Mouse (Mus musculus) forebrain, embryonic 10.5 days (tissue): Measurements from ENCODE around the gene Dlgap1. TPM values are rescaled to one million over a fixed set of nuclear protein-coding genes. Genes with fewer than 3 reads are reported as not detected.

Source experiments
- DNase-seq: peaks from one replicate; pipeline ENCODE4 v3.0.0-alpha.2; 2017; ENCODE audit warnings: low spot score; ENCODE audit errors: extremely low spot score
- H3K27ac ChIP-seq: fragments of 300-500 bp; sonication (generic); 2 replicates; pipeline ENCODE4 v1.5.1; 2016; ENCODE audit warnings: mild to moderate bottlenecking
- H3K27me3 ChIP-seq: fragments of 300-500 bp; sonication (generic); 2 replicates; pipeline ENCODE4 v1.6.1; 2016; ENCODE audit warnings: mild to moderate bottlenecking; ENCODE audit not compliant: poor library complexity, severe bottlenecking
- H3K36me3 ChIP-seq: fragments of 300-500 bp; sonication (generic); replicated peaks from 2 replicates; pipeline ENCODE4 v1.6.1; 2016; ENCODE audit warnings: mild to moderate bottlenecking, moderate library complexity
- H3K4me1 ChIP-seq: fragments of 300-500 bp; sonication (generic); 2 replicates; pipeline ENCODE4 v1.6.1; 2016
- H3K4me3 ChIP-seq: fragments of 300-500 bp; sonication (generic); 2 replicates; pipeline ENCODE4 v1.5.1; 2016; ENCODE audit warnings: mild to moderate bottlenecking, moderate library complexity
- H3K9me3 ChIP-seq: fragments of 300-500 bp; sonication (generic); 2 replicates; pipeline ENCODE4 v1.6.1; 2016; ENCODE audit warnings: mild to moderate bottlenecking, moderate library complexity
- WGBS: fragments of 180-500 bp; shearing (Covaris S2); methylation state at CpG from one replicate; pipeline ENCODE4 v1.1.7; 2016; 5-methylcytosine and 5-hydroxymethylcytosine counted together
- polyA plus RNA-seq: library from polyadenylated mRNA; unstranded; fragments of >200 nt; fragmentation: Nextera tagmentation; extraction: Ambion mirVana; gene quantifications from 2 replicates; pipeline ENCODE4 v1.2.1, GENCODE M21; 2016

Gene Dlgap1
- polyA plus RNA-seq, 1 experiment from 2014 or later, result 0.82 TPM

DNA sequence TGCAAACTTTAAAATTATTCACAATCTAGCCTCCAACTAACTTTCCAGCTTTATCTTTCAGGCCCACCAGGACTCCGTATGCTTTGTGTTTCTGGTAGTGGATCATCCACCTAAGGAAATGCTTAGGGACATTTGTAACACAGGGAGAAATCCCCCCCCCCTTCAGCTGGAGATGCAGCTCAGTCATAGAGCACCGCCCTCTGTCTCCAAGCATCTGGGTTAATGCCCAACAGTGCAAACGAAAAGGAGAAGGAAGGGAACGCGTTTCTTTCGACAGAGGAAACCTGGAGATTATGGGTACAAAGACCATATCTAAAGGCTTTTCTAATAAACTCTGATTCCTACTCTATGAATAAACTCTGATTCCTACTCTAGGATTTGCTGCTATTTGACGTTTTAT lies 517.4 kb downstream of the Dlgap1 start:
- Histone ChIP-seq H3K4me1 (no peaks in the 10 kb centered on the region), H3K4me3 (no peak overlapping the region), H3K27ac (no peak overlapping the region), H3K9me3 (no peaks in the 10 kb centered on the region), H3K36me3 (no peaks in the 10 kb centered on the region), H3K27me3 (no peaks in the 10 kb centered on the region)
- DNase-seq, result no peak
- WGBS, result 90% methylated on average over 7 of the region's 7 CpGs

DNA sequence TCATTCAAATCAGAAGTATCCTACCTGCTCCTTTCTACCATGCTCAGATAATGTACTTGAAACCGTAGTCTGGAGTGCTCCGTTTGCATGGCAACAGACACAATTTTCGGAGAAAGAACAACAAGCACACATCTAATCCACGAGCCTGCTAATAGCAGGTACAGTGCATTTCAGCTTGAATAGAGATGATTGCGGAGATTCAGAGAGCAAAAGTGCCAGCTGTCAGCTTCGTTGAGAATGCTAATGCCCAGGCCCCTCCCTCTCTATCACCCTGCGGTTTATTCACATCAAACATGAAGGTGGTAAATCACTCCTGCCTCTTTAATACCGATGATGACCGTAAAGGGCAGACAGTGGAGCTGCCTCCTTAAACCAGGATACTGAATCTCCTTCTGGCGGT lies 518.0 kb downstream of the Dlgap1 start:
- Histone ChIP-seq H3K9me3 (no peaks in the 10 kb centered on the region), H3K4me1 (no peaks in the 10 kb centered on the region), H3K36me3 (no peaks in the 10 kb centered on the region), H3K27me3 (no peaks in the 10 kb centered on the region), H3K4me3 (no peak overlapping the region), H3K27ac (no peak overlapping the region)
- WGBS, result 90% methylated on average over 10 of the region's 10 CpGs
- DNase-seq, result no peak

DNA sequence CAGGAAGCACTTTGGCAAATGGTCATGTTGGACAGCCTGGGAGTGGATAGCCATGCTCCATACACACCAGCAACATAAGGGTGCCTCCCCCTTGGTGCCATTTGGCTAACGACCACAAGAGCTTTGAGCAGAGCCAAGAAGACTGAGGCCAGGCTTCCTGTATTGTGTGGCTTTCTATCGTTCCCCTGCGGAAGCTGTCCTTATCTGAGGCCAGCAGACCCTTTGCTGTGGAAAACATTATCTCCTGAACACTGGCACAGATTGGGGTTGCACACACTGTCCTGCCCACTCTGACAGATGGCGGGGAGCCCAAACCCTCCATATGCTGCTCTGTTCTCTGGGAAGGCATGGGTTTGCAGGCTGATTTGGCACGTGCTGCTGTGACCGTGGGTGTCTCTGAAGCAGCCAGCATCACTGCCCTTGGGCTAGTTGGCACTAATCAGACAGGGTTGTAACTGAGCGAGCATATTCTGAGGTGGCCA lies 520.0 kb downstream of the Dlgap1 start:
- Histone ChIP-seq H3K9me3 (no peaks in the 10 kb centered on the region), H3K4me1 (no peaks in the 10 kb centered on the region), H3K27me3 (no peaks in the 10 kb centered on the region), H3K36me3 (no peaks in the 10 kb centered on the region), H3K27ac (no peak overlapping the region), H3K4me3 (no peak overlapping the region)
- WGBS, result 86% methylated on average over 7 of the region's 7 CpGs
- DNase-seq, result no peak

DNA sequence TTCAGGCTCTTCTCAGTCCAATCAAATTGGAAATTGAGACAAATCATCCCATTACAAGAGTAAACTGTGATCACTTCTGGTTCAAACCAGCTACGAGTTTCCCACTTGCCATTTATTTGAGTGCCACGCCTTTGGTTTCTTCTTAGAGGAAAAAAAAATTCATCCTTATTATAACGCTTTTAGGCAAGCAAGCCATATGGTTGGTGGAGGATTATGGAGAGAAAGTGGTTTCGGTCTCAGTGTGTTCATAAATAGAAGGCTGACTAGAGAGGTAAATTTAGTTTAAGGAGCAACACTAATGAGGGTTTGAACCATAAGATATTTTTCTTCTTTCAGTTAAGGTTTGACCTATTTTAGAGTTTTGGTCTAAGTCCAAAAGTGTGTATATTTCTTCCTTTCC lies 522.7 kb downstream of the Dlgap1 start:
- no peaks in the 10 kb centered on the region for H3K9me3 ChIP-seq
- WGBS, result 95% methylated on average over 4 of the region's 4 CpGs
- DNase-seq, result no peak
- H3K27me3 ChIP-seq, result no peaks in the 10 kb centered on the region
- no peak overlapping the region for H3K4me3 ChIP-seq
- H3K27ac ChIP-seq, result no peak overlapping the region
- no peaks in the 10 kb centered on the region for H3K36me3 ChIP-seq
- H3K4me1 ChIP-seq, result no peaks in the 10 kb centered on the region

DNA sequence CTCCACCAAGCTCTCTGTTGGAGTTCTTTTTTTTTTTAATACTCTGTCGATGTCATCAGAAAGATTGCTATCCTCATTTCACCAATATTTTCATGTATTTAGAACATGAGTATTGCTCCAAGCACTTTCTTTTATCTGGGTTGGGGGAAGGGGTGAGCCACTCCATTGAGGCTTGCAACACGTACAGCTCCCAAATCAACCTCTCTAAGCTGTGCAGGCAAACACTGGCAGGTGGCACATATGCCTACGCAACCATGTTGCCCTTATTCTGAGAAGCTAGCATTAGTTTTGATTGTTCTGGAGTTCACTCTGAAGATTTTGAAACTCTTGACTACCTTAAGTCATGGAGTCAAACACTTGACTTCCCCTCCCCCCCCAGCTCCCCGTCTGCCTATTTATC lies 525.5 kb downstream of the Dlgap1 start:
- Histone ChIP-seq H3K4me1 (no peaks in the 10 kb centered on the region), H3K4me3 (no peak overlapping the region), H3K36me3 (no peaks in the 10 kb centered on the region), H3K9me3 (no peaks in the 10 kb centered on the region), H3K27me3 (no peaks in the 10 kb centered on the region), H3K27ac (no peak overlapping the region)
- 92% methylated on average over 4 of the region's 4 CpGs for WGBS
- DNase-seq, result no peak

DNA sequence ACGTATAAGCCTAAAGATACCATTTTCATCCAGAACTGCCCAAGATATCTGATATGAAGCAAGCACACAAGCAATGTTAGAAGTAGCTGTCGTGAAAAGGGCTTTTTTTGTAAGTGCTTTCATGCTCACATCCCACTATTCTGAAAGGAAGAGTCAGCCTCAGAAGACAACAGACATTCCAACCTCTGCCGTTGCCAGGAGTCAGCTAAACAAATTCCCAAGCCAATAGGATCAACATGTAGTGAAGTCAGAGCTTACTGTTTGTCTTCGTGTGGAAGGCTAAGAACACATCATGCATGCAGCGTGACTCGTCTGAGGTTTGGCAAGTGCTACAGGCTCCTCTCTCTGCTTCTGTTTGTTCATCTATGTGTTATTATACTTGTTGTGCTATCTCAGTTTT lies 529.4 kb downstream of the Dlgap1 start:
- 82% methylated on average over 6 of the region's 6 CpGs for WGBS
- H3K9me3 ChIP-seq, result no peaks in the 10 kb centered on the region
- DNase-seq, result no peak

DNA sequence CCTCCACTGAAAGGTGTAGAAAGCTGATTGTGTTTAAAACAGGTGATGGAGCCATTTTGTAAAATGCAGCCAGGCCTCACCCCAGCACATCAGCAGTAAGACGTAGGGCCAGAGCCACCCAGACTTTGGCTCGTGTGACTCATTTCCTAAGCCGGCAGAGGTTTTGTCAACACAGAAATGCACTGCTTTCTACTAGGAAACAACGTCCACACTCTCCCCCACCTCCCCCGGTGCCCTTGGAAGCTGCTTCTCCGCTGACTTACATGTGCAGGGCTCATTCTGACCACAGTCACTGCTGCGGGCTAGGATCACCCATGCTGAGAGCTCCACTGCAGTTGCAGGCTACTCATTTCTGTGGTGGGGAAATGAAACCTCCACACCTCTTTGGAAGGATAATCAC lies 533.1 kb downstream of the Dlgap1 start:
- 70% methylated on average over 7 of the region's 7 CpGs for WGBS
- no peak for DNase-seq
- Histone ChIP-seq H3K4me3 (no peak overlapping the region), H3K4me1 (no peaks in the 10 kb centered on the region), H3K27ac (no peak overlapping the region), H3K27me3 (no peaks in the 10 kb centered on the region), H3K36me3 (no peaks in the 10 kb centered on the region), H3K9me3 (no peaks in the 10 kb centered on the region)

More for the DNA sequence above, 529.4 kb downstream of the Dlgap1 start:
- Histone ChIP-seq H3K4me3 (no peak overlapping the region), H3K27ac (no peak overlapping the region), H3K36me3 (no peaks in the 10 kb centered on the region), H3K4me1 (no peaks in the 10 kb centered on the region), H3K27me3 (no peaks in the 10 kb centered on the region)

DNA sequence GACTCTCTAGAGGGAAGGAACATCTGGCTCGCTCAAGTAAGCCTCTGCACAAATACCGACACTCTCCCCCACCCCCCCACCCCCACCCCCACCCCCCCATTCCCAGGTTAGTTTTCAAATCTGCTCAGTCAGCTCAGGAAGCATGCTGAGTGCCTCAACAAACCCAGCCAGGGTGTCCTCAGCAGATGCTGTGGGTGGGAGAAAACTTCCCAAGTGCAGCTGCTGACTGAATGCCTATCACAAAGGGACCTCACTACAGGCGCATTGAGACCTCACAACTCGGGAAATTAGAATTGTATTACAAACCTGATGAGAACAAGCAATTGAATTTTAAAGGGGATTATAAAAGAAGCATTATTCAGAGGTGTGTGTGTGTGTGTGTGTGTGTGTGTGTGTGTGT lies 538.9 kb downstream of the Dlgap1 start:
- WGBS, result 54% methylated on average over 4 of the region's 4 CpGs
- H3K36me3 ChIP-seq, result no peaks in the 10 kb centered on the region
- H3K9me3 ChIP-seq, result no peaks in the 10 kb centered on the region
- no peak overlapping the region for H3K4me3 ChIP-seq
- H3K27ac ChIP-seq, result no peak overlapping the region
- H3K27me3 ChIP-seq, result no peaks in the 10 kb centered on the region
- no peak for DNase-seq
- H3K4me1 ChIP-seq, result peaks cover 14% of the 10 kb centered on the region

DNA sequence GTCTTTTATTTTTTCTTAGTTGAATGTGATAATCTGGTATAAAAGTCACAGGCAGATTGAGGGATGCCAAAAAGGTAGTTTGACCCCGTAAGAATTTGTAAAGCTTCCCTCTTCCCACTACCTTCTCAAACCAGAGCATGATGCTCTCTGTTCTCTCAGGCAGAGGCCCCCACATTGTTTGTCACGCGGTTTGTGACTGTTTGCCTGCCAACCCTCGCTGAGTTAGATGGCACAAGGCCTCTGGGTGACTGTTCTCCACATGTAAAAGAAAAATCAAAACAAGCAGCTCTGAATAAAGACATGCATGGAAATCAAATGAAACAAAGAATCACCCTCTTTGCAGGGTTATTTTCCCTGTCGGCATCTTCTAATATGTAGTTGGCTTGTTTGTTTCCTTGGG lies 541.6 kb downstream of the Dlgap1 start:
- H3K27me3 ChIP-seq, result no peaks in the 10 kb centered on the region
- no peak overlapping the region for H3K27ac ChIP-seq
- H3K4me1 ChIP-seq, result peaks cover 14% of the 10 kb centered on the region
- H3K9me3 ChIP-seq, result no peaks in the 10 kb centered on the region
- WGBS, result 89% methylated on average over 5 of the region's 5 CpGs
- no peak overlapping the region for H3K4me3 ChIP-seq
- no peaks in the 10 kb centered on the region for H3K36me3 ChIP-seq
- no peak for DNase-seq

DNA sequence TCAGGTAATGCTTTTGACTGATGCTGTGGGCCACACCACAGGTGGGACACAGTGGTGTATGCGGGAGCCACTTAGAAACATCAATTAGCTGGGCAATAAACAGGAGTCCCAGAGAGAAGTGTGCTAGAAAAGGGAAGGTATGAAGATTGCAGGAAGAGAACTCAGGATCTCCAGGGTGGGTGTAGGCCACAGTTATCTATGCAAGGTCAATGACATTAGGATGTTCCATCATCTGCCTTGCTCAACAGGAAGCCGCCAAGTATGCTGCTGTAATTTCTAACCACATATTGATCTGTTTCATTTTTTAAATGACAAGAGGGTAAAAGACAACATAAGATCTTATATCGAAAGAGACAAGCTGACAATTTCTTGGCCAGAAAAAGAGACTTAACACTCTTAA lies 542.5 kb downstream of the Dlgap1 start:
- Histone ChIP-seq H3K9me3 (no peaks in the 10 kb centered on the region), H3K27ac (no peak overlapping the region), H3K27me3 (no peaks in the 10 kb centered on the region), H3K4me1 (peaks cover 14% of the 10 kb centered on the region), H3K4me3 (no peak overlapping the region), H3K36me3 (no peaks in the 10 kb centered on the region)
- WGBS, result 94% methylated on average over 3 of the region's 3 CpGs
- DNase-seq, result no peak

DNA sequence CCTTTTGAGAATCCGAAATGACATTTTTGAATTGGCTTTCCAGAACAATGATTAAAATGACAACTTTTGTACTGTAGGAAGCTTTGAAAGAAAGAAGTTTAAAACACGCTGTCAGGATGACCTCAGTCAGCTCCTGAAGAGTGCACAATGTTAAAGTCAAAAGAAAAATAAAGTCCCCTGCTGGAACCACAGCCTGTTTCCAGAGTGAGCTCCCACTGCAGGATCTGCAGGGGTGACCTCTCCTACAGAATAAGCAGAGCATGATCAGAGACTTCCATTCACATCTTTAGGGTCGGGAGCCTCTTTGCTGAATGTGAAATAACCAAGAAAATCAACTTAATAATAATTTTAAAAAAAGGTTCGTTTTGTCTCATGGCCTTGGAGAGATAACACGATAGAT lies 544.9 kb downstream of the Dlgap1 start:
- WGBS, result 89% methylated on average over 5 of the region's 5 CpGs
- H3K4me1 ChIP-seq, result no peaks in the 10 kb centered on the region
- no peak for DNase-seq

DNA sequence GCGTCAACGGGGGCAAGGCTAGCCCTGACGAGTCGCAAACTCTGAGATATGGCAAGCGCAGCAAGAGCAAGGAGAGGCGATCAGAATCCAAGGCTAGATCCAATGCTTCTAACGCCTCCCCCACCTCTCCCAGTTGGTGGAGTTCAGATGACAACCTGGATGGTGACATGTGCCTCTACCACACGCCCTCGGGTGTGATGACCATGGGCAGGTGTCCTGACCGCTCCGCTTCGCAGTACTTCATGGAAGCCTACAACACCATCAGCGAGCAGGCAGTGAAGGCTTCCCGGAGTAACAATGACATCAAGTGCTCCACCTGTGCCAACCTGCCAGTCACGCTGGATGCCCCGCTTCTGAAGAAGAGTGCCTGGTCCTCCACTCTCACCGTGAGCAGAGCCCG lies 547.6 kb downstream of the Dlgap1 start:
- Histone ChIP-seq H3K27ac (no peak overlapping the region), H3K4me1 (no peaks in the 10 kb centered on the region), H3K4me3 (no peak overlapping the region), H3K36me3 (no peaks in the 10 kb centered on the region), H3K27me3 (no peaks in the 10 kb centered on the region), H3K9me3 (peaks cover 2% of the 10 kb centered on the region; the same call in 1 of the 2 replicates)
- DNase-seq, result no peak
- 93% methylated on average over 18 of the region's 18 CpGs for WGBS

More for the DNA sequence above, 544.9 kb downstream of the Dlgap1 start:
- H3K36me3 ChIP-seq, result no peaks in the 10 kb centered on the region
- peaks cover 2% of the 10 kb centered on the region; the same call in 1 of the 2 replicates for H3K9me3 ChIP-seq
- no peak overlapping the region for H3K27ac ChIP-seq
- H3K4me3 ChIP-seq, result no peak overlapping the region
- H3K27me3 ChIP-seq, result no peaks in the 10 kb centered on the region

DNA sequence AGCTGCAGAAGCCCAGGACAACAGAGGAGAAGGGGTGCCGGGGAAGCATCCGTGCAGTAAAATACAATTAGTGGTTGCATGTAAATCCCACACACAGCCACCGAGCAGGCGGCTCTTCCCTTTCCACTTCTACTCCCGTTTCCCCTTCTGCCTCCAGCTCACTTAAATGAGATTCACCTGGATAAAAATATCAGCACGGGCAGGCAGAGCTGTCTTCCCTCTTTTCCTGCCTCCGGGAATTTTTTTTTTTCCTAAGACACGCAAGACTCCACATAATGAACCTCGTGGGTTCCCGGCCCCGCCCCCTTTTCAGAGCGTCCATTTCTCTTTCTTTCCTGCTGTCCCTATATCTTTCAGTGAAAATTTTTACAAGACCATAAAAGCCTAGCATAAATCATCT lies 548.5 kb downstream of the Dlgap1 start:
- H3K4me1 ChIP-seq, result no peaks in the 10 kb centered on the region
- no peaks in the 10 kb centered on the region for H3K36me3 ChIP-seq
- no peak overlapping the region for H3K4me3 ChIP-seq
- no peak overlapping the region for H3K27ac ChIP-seq
- H3K9me3 ChIP-seq, result peaks cover 2% of the 10 kb centered on the region; the same call in 1 of the 2 replicates
- H3K27me3 ChIP-seq, result no peaks in the 10 kb centered on the region
- WGBS, result 85% methylated on average over 12 of the region's 12 CpGs
- no peak for DNase-seq
